Mouse (Mus musculus) CH12.LX (cell line): ENCODE measurements at regions not wholly inside any gene's neighbourhood (a gene's known extent, or its start where the extent isn't known, plus 50 kb on each side); places are given as distances from the start of the nearest gene placed in this dataset.

ENCODE experiments used
- DNase-seq: peaks from one replicate; pipeline ENCODE4 v3.0.0-alpha.2; 2013; ENCODE audit errors: extremely low read depth
- H3K27ac ChIP-seq: 2 replicates; pipeline ENCODE4 v1.5.1; 2012; ENCODE audit warnings: low read depth, mild to moderate bottlenecking, control low read depth, moderate library complexity; ENCODE audit not compliant: insufficient read depth
- H3K27me3 ChIP-seq: replicated peaks from 2 replicates; pipeline ENCODE3; 2012; ENCODE audit warnings: inconsistent platforms
- H3K36me3 ChIP-seq, 2 experiments: replicated peaks in 1 of 2; 2 replicates each; pipeline versions ENCODE3 to v1.6.1; 2012; ENCODE audit warnings: inconsistent platforms in 1 of 2, low read length in 1 of 2, mild to moderate bottlenecking in 1 of 2, mixed read lengths in 1 of 2, moderate library complexity in 1 of 2; ENCODE audit not compliant: control insufficient read depth in 1 of 2, insufficient read depth in 1 of 2
- H3K4me1 ChIP-seq, 2 experiments: 2 replicates each; pipeline ENCODE4 v1.6.1; 2012; ENCODE audit warnings: inconsistent platforms in 1 of 2, moderate library complexity in 1 of 2; ENCODE audit not compliant: insufficient read depth in 2 of 2, control insufficient read depth in 1 of 2
- H3K4me2 ChIP-seq: 2 replicates; pipeline ENCODE4 v1.6.1; 2012; ENCODE audit warnings: low read depth, mild to moderate bottlenecking, control low read depth; ENCODE audit not compliant: poor library complexity, insufficient read depth, severe bottlenecking
- H3K4me3 ChIP-seq, 3 experiments: fragments of 150-350 bp in 1 of 3; sonication (generic) in 1 of 3; replicated peaks in 1 of 3; 2 replicates each; pipeline versions ENCODE3 to v1.5.1; 2011 to 2012; ENCODE audit warnings: low read depth in 2 of 3, low read length in 2 of 3, mild to moderate bottlenecking in 2 of 3, moderate library complexity in 2 of 3, control low read depth in 1 of 3, improper control_type of control experiment in 1 of 3, inconsistent platforms in 1 of 3, mixed read lengths in 1 of 3; ENCODE audit not compliant: poor library complexity in 1 of 3
- H3K79me2 ChIP-seq: replicated peaks from 2 replicates; pipeline ENCODE4 v1.6.1; 2012; ENCODE audit warnings: mild to moderate bottlenecking, moderate library complexity; ENCODE audit not compliant: control insufficient read depth, poor library complexity, insufficient read depth, severe bottlenecking; ENCODE audit errors: extremely low read depth
- H3K9ac ChIP-seq: 2 replicates; pipeline ENCODE4 v1.6.1; 2012; ENCODE audit warnings: low read depth, mild to moderate bottlenecking, control low read depth, moderate library complexity; ENCODE audit not compliant: insufficient read depth
- H3K9me3 ChIP-seq: replicated peaks from 2 replicates; pipeline ENCODE3; 2012; ENCODE audit warnings: low read length, inconsistent platforms, mixed read lengths
- BHLHE40 ChIP-seq: IDR thresholded peaks from 2 replicates; pipeline ENCODE4 v1.6.1; 2011; ENCODE audit warnings: mild to moderate bottlenecking, low read depth, low read length, improper control_type of control experiment
- CHD1 ChIP-seq: IDR thresholded peaks from 2 replicates; pipeline ENCODE4 v1.6.1; 2012; ENCODE audit warnings: low read depth, low read length, improper control_type of control experiment, inconsistent platforms
- CHD2 ChIP-seq: IDR thresholded peaks from 2 replicates; pipeline ENCODE4 v1.6.1; 2011; ENCODE audit warnings: low read length, improper control_type of control experiment
- CTCF ChIP-seq, 2 experiments: IDR thresholded peaks in 1 of 2; conservative IDR thresholded peaks in 1 of 2; 2 replicates each; pipeline ENCODE4 v1.5.1; 2011 to 2012; ENCODE audit warnings: low read depth in 2 of 2, low read length in 2 of 2, improper control_type of control experiment in 1 of 2, inconsistent platforms in 1 of 2, mild to moderate bottlenecking in 1 of 2, moderate library complexity in 1 of 2
- E2F4 ChIP-seq: IDR thresholded peaks from 2 replicates; pipeline ENCODE4 v1.6.1; 2011; ENCODE audit warnings: low read depth, low read length, improper control_type of control experiment; ENCODE audit not compliant: insufficient replicate concordance
- ELF1 ChIP-seq: IDR thresholded peaks from 2 replicates; pipeline ENCODE4 v1.6.1; 2014; ENCODE audit warnings: low read depth, mild to moderate bottlenecking, inconsistent platforms, low read length, improper control_type of control experiment
- EP300 ChIP-seq: IDR thresholded peaks from 2 replicates; pipeline ENCODE4 v1.6.1; 2011; ENCODE audit warnings: low read length, improper control_type of control experiment
- ETS1 ChIP-seq: conservative IDR thresholded peaks from 2 replicates; pipeline ENCODE4 v1.6.1; 2012; ENCODE audit warnings: low read depth, mild to moderate bottlenecking, inconsistent platforms, low read length, improper control_type of control experiment, moderate library complexity
- GABPA ChIP-seq: IDR thresholded peaks from 2 replicates; pipeline ENCODE4 v1.6.1; 2012; ENCODE audit warnings: low read depth, low read length, improper control_type of control experiment, inconsistent platforms; ENCODE audit not compliant: insufficient replicate concordance
- HCFC1 ChIP-seq: IDR thresholded peaks from 2 replicates; pipeline ENCODE4 v1.6.1; 2012; ENCODE audit warnings: low read depth, mild to moderate bottlenecking, inconsistent platforms, low read length, improper control_type of control experiment
- IRF4 ChIP-seq: IDR thresholded peaks from 2 replicates; pipeline ENCODE4 v1.6.1; 2014; ENCODE audit warnings: low read depth, mild to moderate bottlenecking, inconsistent platforms, low read length, improper control_type of control experiment
- JUN ChIP-seq: IDR thresholded peaks from 2 replicates; pipeline ENCODE4 v1.6.1; 2011; ENCODE audit warnings: low read depth, mild to moderate bottlenecking, low read length, improper control_type of control experiment, moderate library complexity; ENCODE audit not compliant: insufficient read depth
- JUND ChIP-seq: conservative IDR thresholded peaks from 2 replicates; pipeline ENCODE4 v1.6.1; 2011; ENCODE audit warnings: low read depth, low read length, improper control_type of control experiment
- KAT2A ChIP-seq: IDR thresholded peaks from 2 replicates; pipeline ENCODE4 v1.6.1; 2012; ENCODE audit warnings: low read length, improper control_type of control experiment, inconsistent platforms; ENCODE audit not compliant: insufficient replicate concordance
- MAFK ChIP-seq: IDR thresholded peaks from 2 replicates; pipeline ENCODE4 v1.6.1; 2011; ENCODE audit warnings: low read length, improper control_type of control experiment; ENCODE audit not compliant: insufficient replicate concordance
- MAX ChIP-seq: IDR thresholded peaks from 2 replicates; pipeline ENCODE4 v1.6.1; 2011; ENCODE audit warnings: low read length, improper control_type of control experiment
- MAZ ChIP-seq: IDR thresholded peaks from 2 replicates; pipeline ENCODE4 v1.6.1; 2012; ENCODE audit warnings: low read depth, mild to moderate bottlenecking, inconsistent platforms, low read length, improper control_type of control experiment, moderate library complexity
- MEF2A ChIP-seq: IDR thresholded peaks from 2 replicates; pipeline ENCODE4 v1.6.1; 2014; ENCODE audit warnings: low read depth, mild to moderate bottlenecking, inconsistent platforms, low read length, improper control_type of control experiment, borderline replicate concordance
- MXI1 ChIP-seq: IDR thresholded peaks from 2 replicates; pipeline ENCODE4 v1.6.1; 2011; ENCODE audit warnings: mild to moderate bottlenecking, low read depth, low read length, improper control_type of control experiment
- MYC ChIP-seq: IDR thresholded peaks from 2 replicates; pipeline ENCODE4 v1.6.1; 2011; ENCODE audit warnings: low read depth, mild to moderate bottlenecking, improper control_type of control experiment, low read length
- NELFE ChIP-seq: IDR thresholded peaks from 2 replicates; pipeline ENCODE4 v1.6.1; 2011; ENCODE audit warnings: low read depth, low read length, improper control_type of control experiment
- NRF1 ChIP-seq: IDR thresholded peaks from 2 replicates; pipeline ENCODE4 v1.6.1; 2014; ENCODE audit warnings: low read depth, mild to moderate bottlenecking, inconsistent platforms, low read length, improper control_type of control experiment, moderate library complexity
- PAX5 ChIP-seq: IDR thresholded peaks from 2 replicates; pipeline ENCODE4 v1.6.1; 2012; ENCODE audit warnings: low read length, inconsistent platforms, mixed read lengths
- POLR2A ChIP-seq: IDR thresholded peaks from 2 replicates; pipeline ENCODE4 v1.6.1; 2011; ENCODE audit warnings: low read depth, mild to moderate bottlenecking, improper control_type of control experiment, low read length
- POLR2AphosphoS2 ChIP-seq: IDR thresholded peaks from 2 replicates; pipeline ENCODE4 v1.6.1; 2011; ENCODE audit warnings: low read depth, low read length, improper control_type of control experiment
- RAD21 ChIP-seq: IDR thresholded peaks from 2 replicates; pipeline ENCODE4 v1.6.1; 2011; ENCODE audit warnings: low read depth, mild to moderate bottlenecking, low read length, improper control_type of control experiment, moderate library complexity
- RCOR1 ChIP-seq: conservative IDR thresholded peaks from 2 replicates; pipeline ENCODE4 v1.6.1; 2012; ENCODE audit warnings: low read depth, mild to moderate bottlenecking, inconsistent platforms, low read length, improper control_type of control experiment
- SMC3 ChIP-seq: IDR thresholded peaks from 2 replicates; pipeline ENCODE4 v1.6.1; 2011; ENCODE audit warnings: low read depth, low read length, improper control_type of control experiment
- TBP ChIP-seq: conservative IDR thresholded peaks from 2 replicates; pipeline ENCODE4 v1.6.1; 2011; ENCODE audit warnings: low read depth, low read length, improper control_type of control experiment
- UBTF ChIP-seq: IDR thresholded peaks from 2 replicates; pipeline ENCODE4 v1.6.1; 2012; ENCODE audit warnings: low read depth, mild to moderate bottlenecking, inconsistent platforms, low read length, improper control_type of control experiment, moderate library complexity
- USF1 ChIP-seq: IDR thresholded peaks from 2 replicates; pipeline ENCODE4 v1.6.1; 2014; ENCODE audit warnings: low read depth, mild to moderate bottlenecking, inconsistent platforms, low read length, improper control_type of control experiment
- ZC3H11A ChIP-seq: IDR thresholded peaks from 2 replicates; pipeline ENCODE4 v1.6.1; 2012; ENCODE audit warnings: low read depth, mild to moderate bottlenecking, inconsistent platforms, low read length, improper control_type of control experiment
- ZKSCAN1 ChIP-seq: IDR thresholded peaks from 2 replicates; pipeline ENCODE4 v1.6.1; 2012; ENCODE audit warnings: low read depth, inconsistent platforms, low read length, improper control_type of control experiment, borderline replicate concordance
- ZMIZ1 ChIP-seq: IDR thresholded peaks from 2 replicates; pipeline ENCODE4 v1.6.1; 2012; ENCODE audit warnings: low read depth, mild to moderate bottlenecking, inconsistent platforms, low read length, improper control_type of control experiment
- ZNF384 ChIP-seq: IDR thresholded peaks from 2 replicates; pipeline ENCODE4 v1.6.1; 2012; ENCODE audit warnings: low read depth, low read length, improper control_type of control experiment, inconsistent platforms
- dilution Hi-C: fragments of 300-500 bp; cut with MboI; formaldehyde crosslinking; loops from 2 replicates; pipeline ENCODE4 v1.14.3; 2020; ENCODE audit warnings: low sequenced_read_pairs; ENCODE audit not compliant: extremely low pct_unique_long_range_greater_than_20kb, extremely low pct_ligation_motif_present
- in situ Hi-C: fragments of 300-500 bp; cut with MboI; formaldehyde crosslinking; loops from 3 replicates; pipeline ENCODE4 v1.14.3; 2019; ENCODE audit warnings: low sequenced_read_pairs, low pct_ligation_motif_present, low pct_unique_long_range_greater_than_20kb, mixed read lengths

- H3K27me3 ChIP-seq: peaks cover 7% of the 10 kb centered on the region
- no peaks in the 10 kb centered on the region for H3K79me2 ChIP-seq
- in situ Hi-C loops: loop anchor here (25.0 kb wide), 2 partner anchors 182 to 782 kb away; partner anchors contain the start of gene Galnt18
- dilution Hi-C loops: no loop called here
- TF ChIP-seq GABPA (no peak), USF1 (no peak), MYC (no peak), CHD1 (no peak), RAD21 (peak; percentile 90), MAZ (no peak), ZNF384 (no peak), MAFK (no peak), BHLHE40 (no peak), MEF2A (no peak), ZMIZ1 (no peak), HCFC1 (no peak), SMC3 (peak; percentile 61), PAX5 (no peak), ZC3H11A (peak; percentile 10; the same call in 1 of the 2 replicates), RCOR1 (no peak), NELFE (no peak), EP300 (no peak), CHD2 (no peak), E2F4 (no peak), POLR2AphosphoS2 (no peak), KAT2A (no peak), JUN (no peak), ETS1 (no peak), CTCF (conservative IDR thresholded peaks at IDR 0.05 in 1 of 2, IDR thresholded peaks at IDR 0.05 in 1 of 2; ENCODE audit: low read depth in 2 of 2, low read length in 2 of 2) (peak; percentile 33 to 85; a peak in 3 of 4 replicates), ELF1 (peak; percentile 65), JUND (no peak), MAX (no peak), MXI1 (no peak), IRF4 (no peak), POLR2A (no peak), ZKSCAN1 (no peak), UBTF (no peak), NRF1 (no peak), TBP (no peak)
- no peak overlapping the region for H3K9ac ChIP-seq
- H3K27ac ChIP-seq: no peak overlapping the region
- DNase-seq: peak; percentile 39
- no peak overlapping the region for H3K4me2 ChIP-seq
- H3K9me3 ChIP-seq: no peaks in the 10 kb centered on the region
- H3K4me3 ChIP-seq: no peak overlapping the region
- H3K4me1 ChIP-seq: no peaks in the 10 kb centered on the region
- H3K36me3 ChIP-seq: no peaks in the 10 kb centered on the region
These were observed 54.0 kb upstream of the Usp47 start for GRCm38 (mm10) chr7:111969198-111969887.
